Mouse (Mus musculus): ENCODE results near the gene Usp7.
"Not testable (repeated sequence)": the region's sequence is repeated elsewhere in the genome, so short reads cannot be mapped to it uniquely, and the experiment has no call there.

Usp7 gene

GRCm38 (mm10) chr16:8757586-8757985 is 34.5 kb downstream of the Usp7 start:
- in situ Hi-C loops (cut with MboI, MseI): not testable (repeated sequence)

GRCm38 (mm10) chr16:8752334-8752733 is 39.8 kb downstream of the Usp7 start:
- in situ Hi-C loops (cut with MboI, MseI): no loop called here

GRCm38 (mm10) chr16:8751555-8752235 is 40.4 kb downstream of the Usp7 start:
- in situ Hi-C loops (cut with MboI, MseI): no loop called here

GRCm38 (mm10) chr16:8748904-8749303 is 43.2 kb downstream of the Usp7 start:
- in situ Hi-C loops (cut with MboI, MseI): no loop called here

DNA sequence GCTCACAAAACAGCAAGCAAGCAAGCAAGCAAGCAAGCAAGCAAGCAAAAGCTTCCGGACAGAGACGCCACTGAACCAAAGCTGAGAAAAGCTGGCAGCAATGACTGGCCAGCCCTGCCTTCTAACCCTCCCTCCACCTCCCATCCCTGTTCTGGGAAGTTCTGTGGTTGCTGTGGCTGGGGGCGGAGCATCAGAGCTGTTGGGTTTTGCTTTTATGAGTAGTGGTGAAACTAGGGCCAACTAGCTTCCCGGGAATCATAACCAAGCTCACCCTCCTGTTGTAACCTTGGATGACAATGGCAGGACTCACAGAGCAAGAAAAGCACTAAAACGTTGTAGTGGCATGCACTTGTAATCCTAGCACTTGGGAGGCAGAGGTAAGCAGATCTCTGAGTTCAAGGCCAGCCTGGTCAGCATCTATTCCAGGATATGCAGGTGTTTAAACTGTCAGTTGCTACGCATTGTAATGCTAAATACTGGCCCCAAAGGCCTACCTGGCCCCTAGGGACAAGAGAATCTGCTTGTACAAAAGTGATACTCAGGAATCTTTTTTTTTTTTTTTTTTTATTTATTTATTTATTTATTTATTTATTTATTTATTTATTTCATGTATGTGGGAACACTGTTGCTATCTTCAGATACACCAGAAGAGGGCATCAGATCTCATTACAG is 43.8 kb downstream of the Usp7 start:
- in situ Hi-C loops (cut with MboI, MseI): no loop called here

DNA sequence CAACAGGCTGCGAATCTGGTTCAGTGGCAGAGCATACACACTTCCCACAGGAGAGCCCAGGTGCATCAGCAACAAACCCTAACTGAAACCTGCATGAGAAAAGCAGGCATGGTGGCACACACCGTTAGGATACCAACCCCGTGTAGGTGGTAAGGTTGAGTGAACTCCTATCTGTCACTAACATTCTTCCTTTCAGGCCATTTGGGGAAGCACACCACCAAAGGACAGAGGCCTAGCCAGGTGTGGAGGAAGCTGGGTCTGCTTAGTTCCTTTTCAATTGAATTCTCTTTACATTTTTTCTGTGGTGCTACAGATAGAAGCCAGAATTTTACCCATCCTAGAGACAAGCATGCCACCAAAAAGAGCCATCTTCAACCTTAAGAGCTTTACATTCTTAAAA is 44.3 kb downstream of the Usp7 start:
- in situ Hi-C loops (cut with MboI, MseI): no loop called here

DNA sequence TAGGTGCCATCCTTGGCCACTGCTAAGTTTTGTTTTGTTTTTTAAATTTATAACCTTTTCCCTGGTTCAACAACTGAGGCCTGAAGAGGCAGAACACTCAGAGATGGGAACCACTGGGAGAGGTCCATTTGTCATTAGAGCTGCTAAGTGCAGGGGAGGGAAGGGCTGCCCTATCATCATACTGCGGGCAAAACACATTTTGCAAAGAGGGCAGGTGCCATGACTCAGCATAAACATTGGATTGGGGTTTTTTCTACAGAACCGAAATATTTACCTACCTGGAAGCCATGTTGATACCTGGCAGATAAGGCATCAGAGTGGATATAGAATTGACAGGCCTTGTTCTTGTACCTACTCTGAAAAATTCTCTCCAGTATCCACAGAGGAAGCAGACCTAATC is 45.6 kb downstream of the Usp7 start:
- in situ Hi-C loops (cut with MboI, MseI): no loop called here

- in situ Hi-C loops (cut with MboI, MseI): no loop called here
These were observed 46.4 kb downstream of the Usp7 start for GRCm38 (mm10) chr16:8745751-8746150.

DNA sequence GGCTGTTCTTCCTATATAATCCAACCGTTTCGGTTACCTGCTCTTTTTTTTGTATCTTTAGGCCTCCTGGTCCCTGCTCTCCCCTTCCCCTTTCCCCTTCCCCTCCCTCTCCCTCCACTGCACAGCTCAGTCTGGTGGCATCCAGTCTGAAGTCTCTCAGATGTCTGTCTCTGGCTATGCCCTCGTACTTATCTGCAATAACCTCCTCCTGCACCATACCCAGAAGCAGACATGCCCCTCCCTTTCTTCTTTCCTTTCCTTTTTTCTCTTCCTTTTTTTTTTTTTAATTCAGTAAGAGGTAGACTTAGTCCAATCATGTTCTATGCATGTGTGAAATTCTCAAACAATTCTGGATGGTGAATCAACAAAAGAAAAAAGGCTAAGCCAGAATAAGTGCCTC is 48.1 kb downstream of the Usp7 start:
- in situ Hi-C loops (cut with MboI, MseI): no loop called here

- in situ Hi-C loops (cut with MboI, MseI): no loop called here
These were observed 50.4 kb downstream of the Usp7 start for GRCm38 (mm10) chr16:8741697-8742096.

DNA sequence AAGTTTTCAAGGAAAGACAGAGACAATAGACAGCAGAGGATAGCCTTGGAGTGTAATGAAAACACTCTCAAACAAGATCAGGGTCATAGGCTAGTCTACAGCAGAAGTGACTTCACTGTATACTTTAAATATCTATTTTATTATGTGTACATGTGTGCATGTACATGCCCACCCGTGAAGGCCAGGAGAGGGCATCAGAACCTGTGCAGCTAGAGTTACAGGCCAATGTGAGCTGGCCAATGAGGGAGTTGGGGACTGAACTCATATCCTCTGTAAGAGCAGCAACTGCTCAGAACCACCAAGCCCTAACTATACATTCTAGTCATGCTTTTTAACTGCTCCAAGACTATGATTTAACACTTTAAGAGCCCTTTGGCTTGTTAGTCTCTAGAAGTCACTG is 51.0 kb downstream of the Usp7 start:
- in situ Hi-C loops (cut with MboI, MseI): no loop called here

- in situ Hi-C loops (cut with MboI, MseI): loop anchor here (5.0 kb wide), 1 partner anchor 93 kb away; the partner anchor contains the start of gene 1810013L24Rik
These were observed 53.3 kb downstream of the Usp7 start for GRCm38 (mm10) chr16:8738542-8739514.

GRCm38 (mm10) chr16:8737666-8738541 is 54.2 kb downstream of the Usp7 start:
- in situ Hi-C loops (cut with MboI, MseI): loop anchor here (5.0 kb wide), 1 partner anchor 94 kb away; the partner anchor contains the start of gene 1810013L24Rik

DNA sequence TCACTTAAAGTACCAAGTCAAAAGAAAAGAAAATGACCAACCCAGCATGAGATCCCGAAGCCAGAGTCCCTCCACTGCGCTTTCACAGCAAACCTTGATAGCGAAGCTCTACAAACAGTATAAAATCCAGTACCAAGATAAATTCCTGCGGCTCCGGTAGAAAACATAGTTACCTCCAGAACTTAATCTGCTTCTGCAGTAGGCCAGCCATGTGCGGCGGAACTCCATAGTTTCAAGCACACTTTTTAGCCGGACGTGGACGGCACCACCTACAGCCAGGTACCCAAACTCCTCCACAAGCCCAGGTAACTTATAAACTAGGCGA is 54.8 kb downstream of the Usp7 start:
- in situ Hi-C loops (cut with MboI, MseI): loop anchor here (5.0 kb wide), 1 partner anchor 95 kb away; the partner anchor contains the start of gene 1810013L24Rik

DNA sequence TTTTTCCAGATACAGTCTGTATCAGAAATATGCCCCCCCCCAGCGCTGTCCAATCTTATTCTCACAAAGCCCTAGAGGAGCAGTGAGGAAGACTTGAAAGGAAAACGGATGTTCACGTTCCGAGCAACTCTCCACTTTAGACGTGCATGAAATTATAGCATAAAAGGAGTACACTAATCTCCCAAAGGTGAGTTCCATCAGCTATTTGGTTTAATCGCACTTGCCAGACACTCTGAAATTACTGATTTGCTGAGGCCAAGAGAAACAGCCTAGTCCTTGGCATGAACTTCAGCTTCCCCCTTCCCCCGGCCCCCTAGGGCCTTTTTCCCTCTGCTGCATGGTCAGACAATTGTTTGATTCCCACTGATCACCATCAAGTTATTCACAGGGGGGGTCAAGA is 55.4 kb downstream of the Usp7 start:
- in situ Hi-C loops (cut with MboI, MseI): loop anchor here (5.0 kb wide), 1 partner anchor 96 kb away; the partner anchor contains the start of gene 1810013L24Rik

DNA sequence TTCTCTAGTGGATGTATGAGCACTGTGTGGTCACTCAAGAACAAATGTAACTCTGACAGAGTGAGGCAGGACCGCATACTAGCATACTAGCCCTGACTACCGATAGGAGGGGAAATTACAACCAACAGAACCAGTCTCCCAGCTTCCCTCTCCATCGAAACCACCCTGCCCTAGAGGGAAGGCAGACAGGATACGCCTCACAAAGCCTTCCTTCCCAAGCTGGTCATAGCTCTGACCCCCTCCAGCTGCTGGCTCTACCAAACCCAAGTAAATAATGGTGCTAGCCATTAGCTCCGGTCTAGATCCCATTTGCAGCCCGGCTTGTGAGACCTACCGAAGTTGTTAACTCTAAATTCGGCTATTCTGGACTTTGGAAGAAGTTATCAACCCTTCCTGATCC is 56.1 kb downstream of the Usp7 start:
- in situ Hi-C loops (cut with MboI, MseI): loop anchor here (5.0 kb wide), 1 partner anchor 96 kb away; the partner anchor contains the start of gene 1810013L24Rik

DNA sequence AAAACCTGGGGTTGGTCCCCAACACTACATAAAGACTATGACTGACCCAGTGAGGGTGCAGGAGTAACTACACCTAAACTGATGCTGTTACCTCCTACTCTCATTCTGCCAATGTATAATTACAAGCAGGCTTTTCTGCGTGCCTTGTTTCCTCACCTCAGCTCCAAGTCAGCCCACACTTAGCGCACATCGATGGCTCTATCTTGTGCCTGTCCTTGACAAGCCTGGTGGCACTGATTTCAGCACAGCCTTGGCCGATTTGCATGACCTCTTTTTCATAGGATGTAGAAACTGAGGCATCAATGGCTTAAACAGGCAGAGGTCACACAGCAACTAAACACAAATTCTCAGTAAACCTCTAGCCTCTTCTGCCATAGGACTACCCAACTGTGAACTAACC is 57.4 kb downstream of the Usp7 start:
- in situ Hi-C loops (cut with MboI, MseI): loop anchor here (5.0 kb wide), 1 partner anchor 98 kb away; the partner anchor contains the start of gene 1810013L24Rik

GRCm38 (mm10) chr16:8733624-8734023 is 58.5 kb downstream of the Usp7 start:
- in situ Hi-C loops (cut with MboI, MseI): no loop called here

- in situ Hi-C loops (cut with MboI, MseI): not testable (repeated sequence)
These were observed 59.7 kb downstream of the Usp7 start for GRCm38 (mm10) chr16:8732450-8732849.

DNA sequence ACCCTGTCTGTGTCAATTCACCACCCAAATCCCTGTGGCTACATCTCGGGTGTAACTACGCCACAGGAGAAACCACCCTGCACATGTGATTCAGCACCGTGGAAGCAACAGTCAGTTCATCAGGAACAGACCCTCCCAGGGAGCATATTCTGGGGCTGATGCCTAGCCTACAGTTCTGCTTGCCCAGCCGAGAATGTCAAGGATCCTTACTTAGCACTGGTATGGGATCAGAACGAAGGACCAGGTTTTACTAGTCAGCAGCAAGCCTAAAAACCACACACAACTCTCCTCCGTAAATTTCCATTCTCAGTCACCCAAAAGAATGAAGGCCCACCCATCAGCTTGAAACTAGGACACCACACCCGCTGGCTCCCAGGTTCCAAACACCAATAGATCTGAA is 60.5 kb downstream of the Usp7 start:
- in situ Hi-C loops (cut with MboI, MseI): no loop called here

Data from T-helper 1 cell (primary cell).